Mouse (Mus musculus): Measurements from ENCODE around the gene Slc25a26. TPM values are rescaled to one million over a fixed set of nuclear protein-coding genes. Genes with fewer than 3 reads are reported as not detected.
A peak's percentile ranks its signal among the peaks of the same experiment; 100 is the strongest.

Gene Slc25a26
- polyA plus RNA-seq, 1 experiment from 2014 or later = 10.0 TPM

GRCm38 (mm10) chr6:94648496-94648895 lies 148.4 kb downstream of the Slc25a26 start:
- Histone ChIP-seq H3K27me3 (replicated peaks) (no peaks in the 10 kb centered on the region), H3K9ac (no peak overlapping the region), H3K27ac (peak overlapping the region; percentile 72), H3K36me3 (no peaks in the 10 kb centered on the region), H3K4me1 (replicated peaks) (peaks cover 48% of the 10 kb centered on the region), H3K9me3 (no peaks in the 10 kb centered on the region), H3K4me2 (replicated peaks) (no peak overlapping the region), H3K4me3 (replicated peaks) (no peak overlapping the region)
- WGBS = 34% methylated on average over 4 of the region's 4 CpGs
- ATAC-seq = peak; percentile 53

DNA sequence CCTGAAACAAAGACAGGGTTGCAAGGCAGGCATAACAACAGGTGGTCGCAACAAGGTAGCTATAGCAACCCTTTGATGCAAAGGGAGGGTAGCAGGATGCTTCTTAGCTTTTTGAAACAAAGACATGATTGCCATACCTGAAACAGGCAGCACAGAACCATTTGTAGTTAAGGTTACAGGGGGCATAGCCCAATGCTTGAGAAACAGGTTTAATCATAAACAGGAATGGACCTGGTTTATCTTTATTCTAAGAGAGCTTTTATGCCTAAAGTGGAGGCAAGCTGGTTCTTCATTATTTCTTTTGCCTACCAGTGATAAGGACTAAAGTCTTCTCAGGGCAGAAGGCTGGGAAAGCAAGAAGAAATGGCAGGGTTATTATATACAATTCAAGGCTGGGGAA lies 149.5 kb downstream of the Slc25a26 start:
- Histone ChIP-seq H3K9ac (no peak overlapping the region), H3K27ac (no peak overlapping the region), H3K27me3 (replicated peaks) (no peaks in the 10 kb centered on the region), H3K36me3 (no peaks in the 10 kb centered on the region), H3K4me3 (replicated peaks) (no peak overlapping the region), H3K4me2 (replicated peaks) (no peak overlapping the region), H3K4me1 (replicated peaks) (peaks cover 46% of the 10 kb centered on the region), H3K9me3 (no peaks in the 10 kb centered on the region)
- no peak for ATAC-seq
- 81% methylated on average over 1 of the region's 1 CpGs for whole genome bisulfite sequencing

DNA sequence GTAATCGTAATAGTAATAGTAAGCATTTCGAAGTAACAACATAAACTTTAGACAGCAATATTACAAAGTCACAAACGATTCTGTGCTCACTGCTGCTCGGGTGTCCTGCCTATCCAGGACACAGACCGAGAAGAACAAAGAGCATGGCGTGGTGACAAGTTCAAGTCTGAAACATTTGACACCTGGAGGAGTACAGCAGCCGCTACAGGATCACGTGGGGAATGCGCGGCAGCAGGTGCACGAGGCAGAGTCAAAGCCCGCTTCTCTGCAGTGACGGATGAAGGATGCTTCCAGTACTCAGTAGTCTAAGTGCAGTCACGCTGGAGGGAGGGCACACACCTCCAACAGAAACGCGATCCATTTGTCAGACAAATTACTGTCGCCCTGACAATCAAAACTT lies 151.4 kb downstream of the Slc25a26 start:
- no peaks in the 10 kb centered on the region for H3K9me3 ChIP-seq
- peaks cover 44% of the 10 kb centered on the region for H3K4me1 ChIP-seq (replicated peaks)
- no peak overlapping the region for H3K4me3 ChIP-seq (replicated peaks)
- H3K36me3 ChIP-seq = no peaks in the 10 kb centered on the region
- no peak for ATAC-seq
- H3K27me3 ChIP-seq (replicated peaks) = no peaks in the 10 kb centered on the region
- 78% methylated on average over 17 of the region's 17 CpGs for WGBS
- no peak overlapping the region for H3K4me2 ChIP-seq (replicated peaks)
- no peak overlapping the region for H3K9ac ChIP-seq
- no peak overlapping the region for H3K27ac ChIP-seq

DNA sequence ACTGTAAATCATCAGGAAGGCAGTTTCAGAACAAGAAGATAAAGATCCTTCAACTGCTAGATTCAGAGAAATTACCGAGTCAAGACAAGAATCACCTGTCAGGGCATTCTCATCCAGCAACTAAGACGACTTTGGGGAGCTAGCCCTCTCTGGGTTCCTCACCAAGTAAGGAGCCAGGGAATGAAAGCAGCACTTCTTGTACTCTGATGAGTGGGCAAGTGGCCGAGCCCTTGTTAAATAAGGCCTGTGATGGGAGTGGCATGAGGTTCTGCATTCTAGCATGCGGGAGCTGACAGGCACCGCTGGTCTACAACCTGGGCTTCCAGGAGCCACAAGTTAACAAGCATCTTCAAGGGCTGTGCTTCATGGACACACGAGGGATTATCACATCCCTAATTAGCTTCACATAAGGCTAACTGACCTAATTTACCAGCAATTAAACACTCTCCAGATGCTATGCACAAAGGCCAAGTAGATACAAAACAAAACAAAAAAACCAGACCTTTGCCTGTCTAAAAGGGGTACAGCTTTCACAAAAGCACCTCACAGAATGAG lies 152.6 kb downstream of the Slc25a26 start:
- no peak overlapping the region for H3K4me2 ChIP-seq (replicated peaks)
- no peak overlapping the region for H3K4me3 ChIP-seq (replicated peaks)
- no peaks in the 10 kb centered on the region for H3K36me3 ChIP-seq
- no peak overlapping the region for H3K9ac ChIP-seq
- no peaks in the 10 kb centered on the region for H3K27me3 ChIP-seq (replicated peaks)
- peaks cover 40% of the 10 kb centered on the region for H3K4me1 ChIP-seq (replicated peaks)
- no peaks in the 10 kb centered on the region for H3K9me3 ChIP-seq
- no peak overlapping the region for H3K27ac ChIP-seq
- WGBS = 69% methylated on average over 6 of the region's 6 CpGs
- ATAC-seq = no peak

DNA sequence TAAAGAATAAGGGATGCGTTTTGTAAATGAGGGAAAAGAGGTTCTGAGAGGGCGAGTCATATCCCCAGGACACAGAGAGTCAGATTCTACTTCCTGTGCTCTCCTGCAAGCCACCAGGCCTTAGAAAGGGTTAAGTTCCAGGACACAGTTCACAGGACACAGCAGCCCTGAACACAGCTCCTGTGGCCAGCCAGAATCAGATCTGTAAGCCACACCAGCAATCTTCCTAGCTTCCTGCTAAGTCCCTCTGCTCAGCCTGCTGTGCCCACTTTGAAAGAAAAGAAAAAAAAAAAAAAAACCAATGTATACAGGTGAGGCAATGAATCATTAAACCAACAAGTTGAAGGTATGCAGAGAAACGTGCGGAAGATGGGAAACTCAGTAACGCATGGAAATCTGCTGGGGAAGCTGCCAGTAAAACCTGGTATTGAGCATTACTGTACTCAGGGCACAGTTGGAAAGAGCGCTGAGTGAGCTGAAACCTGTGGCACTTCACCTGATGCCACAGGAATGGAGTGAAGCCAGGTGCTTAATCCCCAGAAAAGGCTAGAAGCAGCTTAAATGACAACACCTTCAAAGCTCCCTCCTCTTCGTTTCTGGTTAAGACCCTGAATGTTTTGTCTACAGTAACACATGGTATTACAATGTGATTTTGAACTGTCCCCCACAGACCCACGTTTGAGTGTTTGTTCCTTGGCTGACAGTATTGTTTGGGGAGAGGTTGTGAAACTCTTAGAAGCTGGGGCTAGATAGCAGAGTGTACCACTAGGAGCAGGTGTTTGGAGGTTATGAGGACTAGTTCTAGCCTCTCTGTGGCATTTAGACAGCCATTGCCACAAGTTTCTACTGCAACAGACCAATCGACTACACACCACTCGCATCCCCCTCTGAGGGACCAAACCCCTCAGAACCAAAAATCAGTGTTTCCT lies 153.5 kb downstream of the Slc25a26 start:
- H3K36me3 ChIP-seq = no peaks in the 10 kb centered on the region
- no peaks in the 10 kb centered on the region for H3K27me3 ChIP-seq (replicated peaks)
- H3K4me2 ChIP-seq (replicated peaks) = no peak overlapping the region
- 64% methylated on average over 10 of the region's 10 CpGs for WGBS
- no peak for ATAC-seq
- H3K4me3 ChIP-seq (replicated peaks) = no peak overlapping the region
- no peak overlapping the region for H3K27ac ChIP-seq
- no peaks in the 10 kb centered on the region for H3K9me3 ChIP-seq
- no peak overlapping the region for H3K9ac ChIP-seq
- peaks cover 39% of the 10 kb centered on the region for H3K4me1 ChIP-seq (replicated peaks)

Other genes starting within 250 kb of the Slc25a26 start
- 10.1 and 10.2 TPM in 2 replicates for gene Magi1, start 216.4 kb upstream of the Slc25a26 start, polyA plus RNA-seq (2015; fragmentation: Nextera tagmentation; extraction: Ambion mirVana)
- gene Lrig1, start 199.8 kb downstream of the Slc25a26 start, polyA plus RNA-seq (2015; fragmentation: Nextera tagmentation; extraction: Ambion mirVana) = 17.1 and 19.5 TPM in 2 replicates

Data from intestine, embryonic 15.5 days (tissue).